Mouse (Mus musculus) regulatory T cell (primary cell): ENCODE results near the gene Chmp4b.

Experiments
- in situ Hi-C: fragments of 300-600 bp; cut with MboI, MseI; formaldehyde crosslinking; loops from one replicate; pipeline ENCODE4 v1.15.1; 2025; ENCODE audit warnings: high pct_unique_total_duplicates

Gene Chmp4b

DNA sequence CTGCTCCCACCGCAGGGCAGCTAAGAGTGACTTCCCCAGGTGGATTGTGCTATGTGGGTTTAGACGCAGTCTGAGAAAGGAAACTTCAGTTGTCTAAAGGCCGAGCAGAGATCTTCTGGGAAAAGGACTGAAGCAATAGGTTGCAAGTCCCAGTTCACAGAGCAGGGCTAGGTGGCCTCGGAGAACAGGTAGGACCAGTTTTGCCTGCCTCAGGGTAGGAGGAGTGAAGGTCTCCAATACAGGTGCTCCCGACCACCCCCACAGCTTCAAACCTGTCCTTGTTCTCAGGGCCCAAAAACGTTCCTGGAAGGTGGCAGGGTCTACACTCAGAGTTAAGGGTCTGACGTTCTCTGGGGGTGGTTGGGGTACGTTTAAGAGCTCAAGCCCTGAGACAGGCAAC is at the start of gene Chmp4b:
Chmp4b (plus strand) TSS at position 343 of the 400 bp plus-strand sequence.
- in situ Hi-C loops, result no loop called here

GRCm38 (mm10) chr2:154603007-154603637 is 48.4 kb upstream of the Chmp4b start:
- in situ Hi-C loops, result no loop called here

DNA sequence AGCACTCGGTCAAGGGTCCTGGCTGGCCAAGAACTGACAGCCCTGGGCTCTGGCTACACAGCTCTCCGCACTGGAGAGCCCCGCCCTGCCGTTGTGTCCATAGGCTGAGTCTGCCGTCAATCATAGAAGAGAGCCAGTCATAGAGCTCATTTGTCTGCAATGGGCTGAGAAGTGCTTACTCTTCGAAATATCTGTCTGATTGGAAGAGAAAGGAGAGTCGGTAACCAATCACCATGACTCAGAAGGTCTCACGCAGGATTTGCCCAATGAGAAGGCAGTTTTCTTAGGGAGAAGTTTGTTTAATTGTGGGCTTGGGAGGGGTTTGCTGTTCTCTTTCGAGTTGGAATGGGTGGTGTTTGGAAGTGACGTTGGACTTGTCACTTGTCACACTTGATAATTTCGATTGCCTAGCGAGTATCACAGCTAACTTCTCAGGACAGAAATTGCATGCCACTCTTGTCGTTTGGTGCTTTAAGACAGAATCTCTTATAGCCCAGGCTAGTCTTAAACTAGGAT is 47.8 kb upstream of the Chmp4b start, which contains the start of gene Pxmp4:
Pxmp4 (minus strand) TSS at position 71 of the 516 bp plus-strand sequence.
- in situ Hi-C loops, result no loop called here

GRCm38 (mm10) chr2:154604156-154604555 is 47.3 kb upstream of the Chmp4b start:
- in situ Hi-C loops, result no loop called here

DNA sequence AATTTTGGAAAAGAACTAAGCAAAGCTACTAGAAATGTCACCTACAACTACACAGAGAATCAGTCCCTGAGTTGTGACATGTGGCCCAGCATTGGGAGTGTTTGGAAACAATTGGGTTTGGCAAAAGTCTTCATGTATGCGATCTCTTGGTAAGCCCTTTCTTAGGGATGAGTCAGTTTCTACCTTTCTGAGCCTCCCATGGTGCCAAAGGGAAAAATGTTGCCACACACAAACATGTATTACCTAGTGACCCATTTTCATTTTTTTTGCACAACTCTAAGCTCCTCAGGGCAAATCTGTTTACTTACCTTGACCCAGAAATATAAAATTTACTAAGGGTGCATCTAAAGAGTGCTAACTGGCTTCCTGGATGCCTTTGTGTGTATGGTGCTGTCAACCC is 44.5 kb upstream of the Chmp4b start:
- in situ Hi-C loops, result no loop called here

GRCm38 (mm10) chr2:154609050-154609767 is 42.3 kb upstream of the Chmp4b start:
- in situ Hi-C loops, result no loop called here

- in situ Hi-C loops, result no loop called here
These were observed 38.1 kb upstream of the Chmp4b start, which contains the start of the genes Zfp341 and 4930519P11Rik for GRCm38 (mm10) chr2:154613118-154614115. Gene Zfp341, plus strand, starts transcription at chr2:154613297. Gene 4930519P11Rik, minus strand, starts transcription at chr2:154613437.

GRCm38 (mm10) chr2:154614841-154615576 is 36.5 kb upstream of the Chmp4b start:
- in situ Hi-C loops, result no loop called here

- in situ Hi-C loops, result no loop called here
These were observed 35.8 kb upstream of the Chmp4b start for GRCm38 (mm10) chr2:154615674-154616073.

- in situ Hi-C loops, result no loop called here
These were observed 34.4 kb upstream of the Chmp4b start for GRCm38 (mm10) chr2:154617061-154617460.

DNA sequence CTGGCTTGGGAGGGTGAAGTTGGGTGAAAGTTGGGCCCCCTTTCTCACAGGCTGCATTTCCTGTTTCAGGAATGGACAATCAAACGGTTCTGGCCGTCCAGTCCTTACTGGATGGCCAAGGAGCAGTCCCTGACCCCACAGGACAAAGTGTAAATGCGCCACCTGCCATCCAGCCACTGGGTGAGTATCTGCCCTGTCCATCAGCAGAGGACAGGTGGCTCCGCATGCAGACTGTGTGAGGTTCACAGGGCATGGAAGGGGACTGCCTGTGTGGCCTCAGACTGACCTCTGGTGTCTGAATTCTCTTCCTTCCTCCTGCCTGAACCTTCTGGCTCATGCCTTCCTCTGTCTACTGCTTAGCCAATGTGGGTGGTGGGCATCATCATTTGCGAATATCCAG is 29.8 kb upstream of the Chmp4b start:
- in situ Hi-C loops, result no loop called here

- in situ Hi-C loops, result no loop called here
These were observed 27.4 kb upstream of the Chmp4b start for GRCm38 (mm10) chr2:154624137-154624536.

DNA sequence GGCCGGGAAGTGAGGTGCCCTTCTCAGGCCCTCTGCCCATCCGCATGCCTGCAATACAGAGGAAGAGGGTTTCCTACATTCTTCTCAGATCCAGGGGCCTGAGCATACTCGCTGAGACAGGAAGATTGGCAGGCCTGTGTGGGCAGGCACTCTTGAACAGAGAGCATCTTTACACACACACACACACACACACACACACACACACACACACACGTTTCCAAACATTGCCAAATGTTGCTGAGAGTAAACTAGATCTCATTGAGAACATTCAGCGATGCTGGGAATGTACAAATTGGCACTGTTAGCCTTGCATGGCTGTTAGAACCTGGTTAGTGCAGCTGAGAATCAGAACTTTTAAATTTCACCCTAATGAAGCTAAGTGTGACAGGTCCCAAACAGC is 21.0 kb upstream of the Chmp4b start:
- in situ Hi-C loops, result no loop called here

DNA sequence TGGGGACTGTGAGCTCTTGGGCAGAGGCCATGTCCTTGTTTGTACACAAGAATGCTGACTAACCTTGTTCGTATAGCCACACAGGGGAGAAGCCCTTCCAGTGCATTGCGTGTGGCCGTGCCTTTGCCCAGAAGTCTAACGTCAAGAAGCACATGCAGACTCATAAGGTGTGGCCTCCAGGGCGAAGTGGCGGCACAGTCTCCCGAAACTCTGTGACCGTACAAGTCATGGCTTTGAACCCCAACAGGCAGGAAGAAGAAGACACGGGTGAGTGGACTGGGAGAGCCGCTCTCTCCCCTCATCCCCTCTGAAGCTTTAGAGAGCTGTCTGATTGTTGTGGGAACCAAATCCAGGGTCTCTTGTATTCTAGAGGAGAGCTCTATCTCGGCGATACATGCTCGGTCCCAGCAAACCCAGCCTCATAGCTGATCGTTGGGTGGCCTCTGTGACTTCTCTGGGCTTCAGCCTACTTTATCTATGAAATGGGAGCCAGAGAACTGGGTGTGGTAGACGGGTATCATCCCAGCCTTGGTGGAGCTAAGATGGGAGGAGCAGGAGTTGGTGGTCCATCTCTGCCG is 19.2 kb upstream of the Chmp4b start:
- in situ Hi-C loops, result no loop called here

DNA sequence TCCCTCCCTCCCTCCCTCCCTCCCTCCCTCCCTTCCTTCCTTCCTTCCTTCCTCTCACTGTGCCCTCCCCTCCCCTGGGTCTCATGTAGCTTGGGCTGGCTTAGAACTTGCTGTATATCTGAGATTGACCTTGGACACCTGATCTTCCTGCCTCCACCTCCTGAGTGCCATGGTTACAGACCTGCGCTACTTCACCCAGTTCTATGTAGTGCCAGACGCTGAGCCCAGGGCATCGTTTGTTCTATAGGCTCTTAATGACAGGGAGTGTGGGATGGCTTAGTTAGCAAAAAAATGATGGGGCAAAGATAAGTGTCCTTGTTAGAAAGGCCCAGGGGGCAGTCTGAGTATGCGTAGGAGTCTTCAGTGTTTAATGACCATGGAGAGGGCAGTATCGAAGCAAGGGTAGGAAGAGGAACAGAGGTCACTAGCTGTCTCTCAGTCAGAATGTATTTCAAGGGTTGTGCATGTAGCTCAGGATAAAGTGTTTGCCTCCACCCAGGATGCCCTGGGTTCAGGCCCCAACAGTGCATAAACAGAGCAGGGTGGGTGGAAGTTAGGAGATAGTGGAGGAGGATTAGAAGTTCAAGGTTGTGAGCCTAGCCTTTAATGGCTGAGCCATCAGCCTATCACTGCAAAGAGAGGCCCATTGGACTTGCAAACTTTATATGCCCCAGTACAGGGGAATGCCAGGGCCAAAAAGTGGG is 18.3 kb upstream of the Chmp4b start:
- in situ Hi-C loops, result no loop called here

GRCm38 (mm10) chr2:154633876-154634644 is 17.4 kb upstream of the Chmp4b start:
- in situ Hi-C loops, result no loop called here

DNA sequence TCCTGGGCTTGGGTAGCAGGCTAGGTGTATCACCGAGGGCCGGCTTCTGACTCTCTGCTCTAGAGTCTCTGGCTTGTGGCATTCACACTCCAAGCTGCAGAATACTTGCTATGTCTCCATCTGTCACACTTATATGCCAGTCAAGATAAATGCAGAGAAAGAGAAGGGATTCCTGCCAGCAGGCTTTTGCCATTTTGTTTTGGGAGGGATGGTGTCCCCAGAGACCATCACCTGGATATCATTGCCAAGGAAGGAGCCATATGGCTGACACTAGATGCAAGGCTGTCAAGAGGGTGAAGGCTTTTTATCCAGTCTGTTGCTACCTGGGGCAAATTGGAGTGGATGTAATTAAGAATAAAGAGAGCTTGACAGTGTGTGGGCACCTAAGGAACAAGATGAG is 15.7 kb upstream of the Chmp4b start:
- in situ Hi-C loops, result no loop called here

- in situ Hi-C loops, result no loop called here
These were observed 13.0 kb upstream of the Chmp4b start for GRCm38 (mm10) chr2:154638521-154638920.

- in situ Hi-C loops, result no loop called here
These were observed 12.4 kb upstream of the Chmp4b start for GRCm38 (mm10) chr2:154639115-154639514.
